Mouse (Mus musculus) forebrain, embryonic 10.5 days (tissue): ENCODE data around the gene Cdc25a. TPM values are rescaled to one million over a fixed set of nuclear protein-coding genes. Genes with fewer than 3 reads are reported as not detected.

Experiments
- DNase-seq: peaks from one replicate; pipeline ENCODE4 v3.0.0-alpha.2; 2017; ENCODE audit warnings: low spot score; ENCODE audit errors: extremely low spot score
- H3K27ac ChIP-seq: fragments of 300-500 bp; sonication (generic); 2 replicates; pipeline ENCODE4 v1.5.1; 2016; ENCODE audit warnings: mild to moderate bottlenecking
- H3K27me3 ChIP-seq: fragments of 300-500 bp; sonication (generic); 2 replicates; pipeline ENCODE4 v1.6.1; 2016; ENCODE audit warnings: mild to moderate bottlenecking; ENCODE audit not compliant: poor library complexity, severe bottlenecking
- H3K36me3 ChIP-seq: fragments of 300-500 bp; sonication (generic); replicated peaks from 2 replicates; pipeline ENCODE4 v1.6.1; 2016; ENCODE audit warnings: mild to moderate bottlenecking, moderate library complexity
- H3K4me1 ChIP-seq: fragments of 300-500 bp; sonication (generic); 2 replicates; pipeline ENCODE4 v1.6.1; 2016
- H3K4me3 ChIP-seq: fragments of 300-500 bp; sonication (generic); 2 replicates; pipeline ENCODE4 v1.5.1; 2016; ENCODE audit warnings: mild to moderate bottlenecking, moderate library complexity
- H3K9me3 ChIP-seq: fragments of 300-500 bp; sonication (generic); 2 replicates; pipeline ENCODE4 v1.6.1; 2016; ENCODE audit warnings: mild to moderate bottlenecking, moderate library complexity
- WGBS: fragments of 180-500 bp; shearing (Covaris S2); methylation state at CpG from one replicate; pipeline ENCODE4 v1.1.7; 2016; 5-methylcytosine and 5-hydroxymethylcytosine counted together
- polyA plus RNA-seq: library from polyadenylated mRNA; unstranded; fragments of >200 nt; fragmentation: Nextera tagmentation; extraction: Ambion mirVana; gene quantifications from 2 replicates; pipeline ENCODE4 v1.2.1, GENCODE M21; 2016

Gene Cdc25a
- polyA plus RNA-seq, 1 experiment from 2014 or later: 45.5 TPM

GRCm38 (mm10) chr9:109870983-109871572 is 4.3 kb upstream of the Cdc25a start:
- H3K9me3 ChIP-seq: no peaks in the 10 kb centered on the region
- H3K27ac ChIP-seq: no peak overlapping the region
- H3K4me3 ChIP-seq: no peak overlapping the region
- H3K4me1 ChIP-seq: peaks cover 11% of the 10 kb centered on the region
- H3K27me3 ChIP-seq: no peaks in the 10 kb centered on the region
- DNase-seq: no peak
- 44% methylated on average over 6 of the region's 6 CpGs for WGBS
- H3K36me3 ChIP-seq: no peaks in the 10 kb centered on the region

- Histone ChIP-seq H3K4me3 (peak overlapping the region; percentile 80), H3K27me3 (no peaks in the 10 kb centered on the region), H3K4me1 (peaks cover 22% of the 10 kb centered on the region), H3K9me3 (no peaks in the 10 kb centered on the region), H3K36me3 (peaks cover 42% of the 10 kb centered on the region), H3K27ac (peak overlapping the region; percentile 95)
- under 1% methylated on average over 76 of the region's 76 CpGs for WGBS
- DNase-seq: peak; percentile 50
Observed at GRCm38 (mm10) chr9:109875695-109876601, 569 bp downstream of the Cdc25a start.

GRCm38 (mm10) chr9:109876756-109877155 is 1.4 kb downstream of the Cdc25a start:
- no peak for DNase-seq
- 12% methylated on average over 3 of the region's 3 CpGs for WGBS
- no peaks in the 10 kb centered on the region for H3K27me3 ChIP-seq
- H3K9me3 ChIP-seq: no peaks in the 10 kb centered on the region
- peak overlapping the region; percentile 80 for H3K4me3 ChIP-seq
- H3K36me3 ChIP-seq: peaks cover 50% of the 10 kb centered on the region
- H3K27ac ChIP-seq: peak overlapping the region; percentile 95
- peaks cover 19% of the 10 kb centered on the region for H3K4me1 ChIP-seq

GRCm38 (mm10) chr9:109877666-109878065 is 2.3 kb downstream of the Cdc25a start:
- DNase-seq: no peak
- H3K36me3 ChIP-seq: peaks cover 59% of the 10 kb centered on the region
- H3K4me1 ChIP-seq: peaks cover 19% of the 10 kb centered on the region
- H3K27me3 ChIP-seq: no peaks in the 10 kb centered on the region
- 75% methylated on average over 5 of the region's 5 CpGs for WGBS
- peak overlapping the region; percentile 80 for H3K4me3 ChIP-seq
- H3K9me3 ChIP-seq: no peaks in the 10 kb centered on the region
- peak overlapping the region; percentile 95; the same call in 1 of the 2 replicates for H3K27ac ChIP-seq

GRCm38 (mm10) chr9:109879305-109879704 is 3.9 kb downstream of the Cdc25a start:
- H3K4me3 ChIP-seq: no peak overlapping the region
- peaks cover 76% of the 10 kb centered on the region for H3K36me3 ChIP-seq
- peaks cover 19% of the 10 kb centered on the region for H3K4me1 ChIP-seq
- DNase-seq: no peak
- WGBS: 96% methylated on average over 1 of the region's 1 CpGs
- H3K27me3 ChIP-seq: no peaks in the 10 kb centered on the region
- H3K27ac ChIP-seq: no peak overlapping the region
- H3K9me3 ChIP-seq: no peaks in the 10 kb centered on the region

- peaks cover 100% of the 10 kb centered on the region for H3K36me3 ChIP-seq
- H3K9me3 ChIP-seq: no peaks in the 10 kb centered on the region
- no peak for DNase-seq
- H3K27me3 ChIP-seq: no peaks in the 10 kb centered on the region
- H3K27ac ChIP-seq: no peak overlapping the region
- H3K4me3 ChIP-seq: no peak overlapping the region
- H3K4me1 ChIP-seq: no peaks in the 10 kb centered on the region
- 88% methylated on average over 4 of the region's 4 CpGs for WGBS
Observed at GRCm38 (mm10) chr9:109886259-109886658, 10.9 kb downstream of the Cdc25a start.

GRCm38 (mm10) chr9:109887321-109887720 is 11.9 kb downstream of the Cdc25a start:
- no peaks in the 10 kb centered on the region for H3K4me1 ChIP-seq
- 92% methylated on average over 5 of the region's 5 CpGs for WGBS
- no peak overlapping the region for H3K4me3 ChIP-seq
- H3K27me3 ChIP-seq: no peaks in the 10 kb centered on the region
- peaks cover 100% of the 10 kb centered on the region for H3K36me3 ChIP-seq
- no peak for DNase-seq
- H3K27ac ChIP-seq: no peak overlapping the region
- H3K9me3 ChIP-seq: no peaks in the 10 kb centered on the region

GRCm38 (mm10) chr9:109891501-109891900 is 16.1 kb downstream of the Cdc25a start:
- no peak overlapping the region for H3K27ac ChIP-seq
- no peaks in the 10 kb centered on the region for H3K27me3 ChIP-seq
- H3K36me3 ChIP-seq: peaks cover 99% of the 10 kb centered on the region
- WGBS: 91% methylated on average over 8 of the region's 8 CpGs
- no peak overlapping the region for H3K4me3 ChIP-seq
- H3K4me1 ChIP-seq: peaks cover 11% of the 10 kb centered on the region
- no peak for DNase-seq
- H3K9me3 ChIP-seq: no peaks in the 10 kb centered on the region

GRCm38 (mm10) chr9:109892651-109893250 is 17.4 kb downstream of the Cdc25a start:
- peak; percentile 67 for DNase-seq
- H3K4me3 ChIP-seq: no peak overlapping the region
- peaks cover 94% of the 10 kb centered on the region for H3K36me3 ChIP-seq
- WGBS: 74% methylated on average over 5 of the region's 5 CpGs
- H3K9me3 ChIP-seq: no peaks in the 10 kb centered on the region
- no peaks in the 10 kb centered on the region for H3K27me3 ChIP-seq
- no peak overlapping the region for H3K27ac ChIP-seq
- peaks cover 11% of the 10 kb centered on the region for H3K4me1 ChIP-seq

GRCm38 (mm10) chr9:109894413-109895090 is 19.2 kb downstream of the Cdc25a start:
- H3K36me3 ChIP-seq: peaks cover 81% of the 10 kb centered on the region
- H3K4me3 ChIP-seq: no peak overlapping the region
- H3K27me3 ChIP-seq: no peaks in the 10 kb centered on the region
- H3K4me1 ChIP-seq: peaks cover 11% of the 10 kb centered on the region
- H3K27ac ChIP-seq: peak overlapping the region; percentile 79
- no peaks in the 10 kb centered on the region for H3K9me3 ChIP-seq
- DNase-seq: peak; percentile 76
- WGBS: 36% methylated on average over 6 of the region's 6 CpGs

DNA sequence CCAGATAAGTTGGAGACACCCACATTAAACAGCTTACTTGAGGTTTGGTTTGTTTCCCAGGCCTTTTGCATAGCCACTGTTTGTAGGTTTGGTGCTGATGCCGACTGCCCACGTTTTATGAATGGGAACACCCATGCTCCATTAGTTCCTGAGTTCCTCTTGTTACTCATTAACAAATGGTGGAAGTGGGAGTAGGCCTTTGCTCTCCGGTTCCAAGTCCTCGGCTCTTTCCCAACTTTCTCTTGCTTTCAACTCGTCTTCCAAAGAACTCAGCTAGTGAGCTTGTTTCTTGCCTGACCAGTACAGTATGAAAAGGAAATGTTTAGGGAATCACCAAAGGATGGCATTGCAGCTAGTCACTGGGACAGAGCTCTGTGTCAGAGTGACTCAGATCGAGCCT is 20.2 kb downstream of the Cdc25a start:
- Histone ChIP-seq H3K36me3 (peaks cover 70% of the 10 kb centered on the region), H3K4me3 (no peak overlapping the region), H3K27me3 (no peaks in the 10 kb centered on the region), H3K27ac (no peak overlapping the region), H3K9me3 (no peaks in the 10 kb centered on the region), H3K4me1 (peaks cover 11% of the 10 kb centered on the region)
- no peak for DNase-seq
- WGBS: 90% methylated on average over 6 of the region's 6 CpGs

GRCm38 (mm10) chr9:109896253-109897150 is 21.1 kb downstream of the Cdc25a start:
- no peak for DNase-seq
- no peak overlapping the region for H3K4me3 ChIP-seq
- no peaks in the 10 kb centered on the region for H3K27me3 ChIP-seq
- 88% methylated on average over 8 of the region's 8 CpGs for WGBS
- H3K9me3 ChIP-seq: no peaks in the 10 kb centered on the region
- H3K4me1 ChIP-seq: peaks cover 11% of the 10 kb centered on the region
- peaks cover 61% of the 10 kb centered on the region for H3K36me3 ChIP-seq
- no peak overlapping the region for H3K27ac ChIP-seq
